Mouse (Mus musculus): ENCODE results near the gene Gemin4.

Gene Gemin4

DNA sequence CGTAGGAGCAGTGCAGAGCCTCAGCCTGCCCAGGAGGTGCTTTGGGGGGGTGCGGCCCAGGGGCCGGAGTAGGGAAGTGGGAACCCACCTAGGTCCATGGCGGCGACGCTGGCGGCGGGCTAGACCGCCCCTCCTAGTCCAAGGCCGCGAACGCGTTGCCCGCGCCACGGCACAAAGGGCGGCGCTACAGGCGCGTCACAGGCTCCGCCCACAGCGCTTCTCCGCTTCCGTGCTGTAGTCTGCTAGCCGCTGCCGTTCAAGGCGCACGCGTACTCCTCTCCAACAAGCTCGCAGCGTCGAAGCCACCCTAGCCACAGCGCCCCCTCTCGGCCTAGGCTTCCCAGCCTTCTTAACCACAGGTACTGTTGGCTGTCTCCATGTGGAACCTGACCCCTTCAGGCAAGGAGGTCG, at the start of gene Gemin4, which contains the start of gene Dbil5:
TSS of gene Gemin4 (minus strand) at position 275 of the 411 bp plus-strand sequence.
TSS of gene Dbil5 (plus strand) at position 219 of the 411 bp plus-strand sequence.
- in situ Hi-C loops (cut with MboI, MseI) = no loop called here

DNA sequence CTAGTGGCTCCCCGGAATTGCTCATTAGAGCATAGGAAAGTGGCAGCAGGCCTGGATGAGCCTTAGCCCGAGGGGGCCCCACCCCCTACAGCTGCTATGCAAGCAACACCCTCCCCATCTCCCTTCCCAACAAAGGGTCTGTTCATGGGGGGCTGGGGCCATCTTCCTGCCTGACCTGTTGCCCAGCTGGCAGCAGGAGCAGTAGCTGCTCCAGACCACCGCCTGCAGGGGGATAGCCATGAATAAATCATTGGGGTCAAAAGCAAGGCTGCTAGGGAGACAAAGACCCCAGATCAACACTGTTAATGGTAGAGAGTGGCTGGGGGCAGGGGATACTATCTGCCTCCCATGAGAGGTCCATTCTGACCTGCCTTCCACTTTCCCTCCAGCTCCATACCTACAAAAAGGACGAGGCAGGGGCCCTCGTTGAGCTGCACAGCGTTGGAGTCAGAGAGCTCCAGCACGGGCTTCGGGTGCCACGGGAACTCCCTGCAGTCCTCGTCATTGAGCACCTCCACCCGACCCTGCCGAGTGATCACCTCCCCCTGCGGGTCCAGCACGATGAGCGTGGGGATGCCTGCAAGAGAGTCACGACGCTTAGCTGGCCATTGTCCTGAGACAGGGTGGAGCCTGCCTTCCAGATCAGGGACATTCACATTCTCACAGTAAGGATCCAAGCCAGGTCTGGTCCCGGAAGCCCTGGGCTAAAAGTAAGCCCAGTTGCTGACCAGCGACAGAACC, 45.3 kb upstream of the Gemin4 start:
- in situ Hi-C loops (cut with MboI, MseI) = no loop called here

DNA sequence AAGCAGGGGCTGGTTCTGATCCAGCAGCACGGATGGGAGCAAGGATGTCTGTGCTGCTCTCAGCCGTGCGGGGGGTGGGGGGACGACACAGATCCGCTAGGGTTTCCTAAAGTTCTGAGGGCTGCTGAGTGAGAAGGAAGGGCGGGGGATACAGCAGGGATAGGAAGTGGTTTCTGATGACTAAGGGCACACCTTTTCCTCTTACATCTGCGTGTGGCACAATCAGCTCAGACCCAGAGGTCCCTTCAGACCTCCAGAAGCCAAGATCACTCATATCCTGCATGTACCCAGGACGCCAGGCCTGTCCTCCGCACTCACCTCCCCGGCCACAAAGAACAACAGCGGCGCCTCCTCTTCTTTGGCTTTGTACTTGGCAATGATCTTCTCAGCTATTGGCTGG, 43.8 kb upstream of the Gemin4 start:
- in situ Hi-C loops (cut with MboI, MseI) = no loop called here

DNA sequence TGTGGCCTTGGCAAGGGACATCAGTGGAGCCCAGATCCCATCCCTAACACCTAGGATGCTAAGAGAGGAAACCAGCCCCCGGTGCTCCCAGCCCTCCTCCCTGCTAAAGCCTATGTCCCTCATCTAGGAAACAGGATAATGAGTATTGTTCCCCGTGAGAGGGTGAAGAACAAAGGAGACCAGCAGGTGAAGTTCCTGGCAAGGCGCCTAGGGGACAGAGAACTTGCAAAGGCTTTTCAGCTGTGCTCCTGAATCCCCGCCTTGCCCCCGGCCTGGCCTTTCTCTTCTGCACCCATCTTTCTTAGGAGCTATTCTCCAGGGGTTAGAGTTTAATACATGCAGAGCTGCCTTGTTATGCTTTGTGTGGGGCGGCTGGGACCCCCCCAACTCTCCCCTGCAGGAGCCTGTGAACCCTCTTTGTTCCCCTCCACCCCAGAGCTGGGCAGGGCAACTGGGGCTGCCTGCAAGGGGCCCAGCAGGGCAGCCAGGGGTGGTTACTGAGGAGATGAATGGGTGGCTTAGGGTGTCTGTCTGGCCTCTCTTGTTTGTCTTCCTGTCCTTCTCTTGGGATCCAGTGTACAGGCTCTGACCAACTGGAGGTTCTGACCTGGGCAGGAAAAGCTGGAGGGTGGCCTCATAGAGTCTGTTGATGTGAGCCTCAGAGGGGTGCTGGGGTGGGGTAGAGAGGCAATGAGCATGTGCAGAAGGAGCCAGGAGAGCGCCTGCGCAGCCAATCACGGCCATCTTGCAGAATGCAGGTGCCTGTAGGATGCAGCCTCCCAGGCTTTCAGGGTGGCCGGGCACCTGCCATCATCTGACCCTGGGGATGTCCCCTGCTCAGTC, 43.0 kb upstream of the Gemin4 start:
- in situ Hi-C loops (cut with MboI, MseI) = no loop called here

DNA sequence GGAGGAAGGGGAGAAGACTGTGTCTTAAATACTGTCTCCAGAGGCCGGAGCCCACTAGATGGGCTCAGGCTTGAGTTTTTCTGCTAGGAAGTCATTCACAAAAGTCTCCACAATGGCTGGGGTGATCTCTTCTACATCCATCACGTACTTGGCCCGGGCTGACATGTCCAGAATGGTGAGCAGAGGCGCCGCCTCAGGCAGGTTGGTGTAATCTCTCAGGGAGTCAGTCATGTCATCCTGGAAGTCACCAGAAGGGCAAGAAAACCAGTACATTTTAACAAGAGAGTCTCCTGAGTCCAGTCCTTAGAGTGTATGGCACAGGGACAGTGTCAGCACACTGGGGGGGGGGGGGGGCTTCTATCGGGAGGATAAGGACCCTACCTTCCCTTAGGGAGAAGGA, 41.0 kb upstream of the Gemin4 start:
- in situ Hi-C loops (cut with MboI, MseI) = loop anchor here (5.0 kb wide), 1 partner anchor 149 kb away; the partner anchor contains the start of gene Timm22

DNA sequence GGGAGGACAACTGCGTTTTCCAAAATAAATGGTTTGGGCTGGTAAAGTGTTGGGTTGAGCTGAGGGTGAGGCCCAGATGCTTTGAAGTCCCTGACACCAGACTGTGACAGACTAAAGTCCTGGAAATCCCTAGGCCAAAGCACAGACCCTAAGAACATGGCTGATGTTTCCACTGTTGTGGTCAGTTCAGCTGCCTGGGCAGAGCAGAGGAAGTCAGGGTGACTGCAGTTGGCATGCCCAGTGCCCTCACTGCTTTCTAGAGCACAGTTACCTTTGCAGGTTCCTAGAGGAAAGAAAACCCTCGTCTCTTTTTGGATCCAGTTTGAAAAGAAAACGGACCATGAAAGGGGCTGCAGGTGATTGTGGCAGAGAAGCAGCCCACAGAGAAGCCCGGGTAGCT, 39.9 kb upstream of the Gemin4 start:
- in situ Hi-C loops (cut with MboI, MseI) = loop anchor here (5.0 kb wide), 1 partner anchor 150 kb away; the partner anchor contains the start of gene Timm22

- in situ Hi-C loops (cut with MboI, MseI) = loop anchor here (5.0 kb wide), 1 partner anchor 151 kb away; the partner anchor contains the start of gene Timm22
Measured at GRCm38 (mm10) chr11:76256129-76256528, 38.7 kb upstream of the Gemin4 start.

DNA sequence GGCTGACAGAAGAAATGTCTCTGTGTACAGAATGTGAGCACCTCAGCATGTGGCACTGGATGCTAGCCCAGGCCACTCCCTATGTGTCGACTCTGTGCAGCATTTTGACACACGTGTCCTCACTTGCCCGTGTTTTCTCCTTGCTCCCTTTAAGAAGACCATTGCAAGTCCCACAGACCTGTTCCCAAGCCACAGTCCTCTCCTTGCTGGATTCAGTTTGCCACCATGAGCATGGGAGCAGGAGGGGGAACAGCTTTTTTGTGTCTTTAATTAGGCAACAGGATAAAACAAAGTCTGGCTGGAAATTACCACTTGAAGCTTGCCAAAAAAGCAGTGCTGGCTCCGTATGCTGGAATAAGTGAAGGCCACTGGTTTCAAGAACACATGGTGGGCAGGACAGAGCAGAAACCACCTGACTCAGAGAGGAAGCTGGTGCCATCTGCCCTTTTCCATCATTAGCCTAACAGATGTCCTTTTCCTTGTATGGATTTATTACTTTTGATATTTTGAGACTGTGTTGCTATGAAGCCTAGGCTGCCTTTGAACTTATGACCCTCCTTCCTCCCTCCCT, 38.1 kb upstream of the Gemin4 start:
- in situ Hi-C loops (cut with MboI, MseI) = loop anchor here (5.0 kb wide), 1 partner anchor 152 kb away; the partner anchor contains the start of gene Timm22

DNA sequence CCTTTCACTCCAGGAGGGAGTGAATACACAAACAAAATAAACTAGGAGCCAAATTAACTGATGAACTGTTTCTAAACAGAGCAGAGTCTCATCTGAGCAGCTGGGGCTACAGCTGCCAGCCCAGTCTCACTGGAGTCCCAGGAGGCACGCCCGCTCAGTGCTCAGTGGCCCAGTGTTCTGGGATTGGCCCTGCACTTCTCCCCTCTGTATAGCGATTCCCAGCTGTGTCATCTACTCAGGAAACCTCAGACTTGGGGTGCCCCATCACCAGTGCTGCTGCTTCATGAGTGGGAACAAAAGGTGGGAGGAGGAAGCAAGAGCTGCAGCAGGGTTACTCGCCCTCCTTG, 36.4 kb upstream of the Gemin4 start:
- in situ Hi-C loops (cut with MboI, MseI) = no loop called here

DNA sequence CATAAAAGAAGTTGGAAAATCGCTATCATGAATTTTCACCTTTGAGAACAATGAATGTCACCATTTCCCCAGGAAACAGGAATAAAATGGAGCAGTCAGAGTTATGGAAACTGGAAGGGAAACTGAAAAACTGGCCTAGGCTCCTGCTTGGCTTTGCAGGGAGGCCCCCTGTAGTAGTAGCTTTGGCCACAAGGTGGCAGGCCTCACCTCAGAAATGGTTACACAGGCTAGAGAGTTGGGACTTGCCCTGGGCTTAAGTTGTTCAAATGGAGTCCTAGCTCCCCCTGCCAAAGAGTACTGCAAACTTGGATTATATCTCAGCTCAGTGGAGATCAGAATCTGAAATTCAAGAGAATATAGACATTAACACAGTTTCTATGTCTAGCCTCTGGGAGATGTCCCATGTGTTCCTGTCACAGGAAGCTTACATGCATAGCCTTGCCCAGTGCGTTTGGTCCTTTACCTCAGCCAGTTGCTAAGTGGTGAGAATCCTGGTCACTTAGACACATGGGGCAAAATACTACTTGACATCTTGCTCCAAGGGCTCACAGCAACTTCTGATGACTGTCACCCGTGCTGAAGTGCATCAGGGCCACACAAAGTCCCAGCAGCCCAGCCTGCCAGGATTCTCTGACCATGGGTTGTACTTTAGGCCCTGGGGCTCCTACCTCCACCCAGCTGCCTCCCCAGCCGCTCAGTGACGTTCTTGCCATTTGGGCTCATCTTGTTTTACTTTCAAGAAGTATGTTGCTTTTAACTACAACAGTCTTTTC, 35.9 kb upstream of the Gemin4 start:
- in situ Hi-C loops (cut with MboI, MseI) = no loop called here

DNA sequence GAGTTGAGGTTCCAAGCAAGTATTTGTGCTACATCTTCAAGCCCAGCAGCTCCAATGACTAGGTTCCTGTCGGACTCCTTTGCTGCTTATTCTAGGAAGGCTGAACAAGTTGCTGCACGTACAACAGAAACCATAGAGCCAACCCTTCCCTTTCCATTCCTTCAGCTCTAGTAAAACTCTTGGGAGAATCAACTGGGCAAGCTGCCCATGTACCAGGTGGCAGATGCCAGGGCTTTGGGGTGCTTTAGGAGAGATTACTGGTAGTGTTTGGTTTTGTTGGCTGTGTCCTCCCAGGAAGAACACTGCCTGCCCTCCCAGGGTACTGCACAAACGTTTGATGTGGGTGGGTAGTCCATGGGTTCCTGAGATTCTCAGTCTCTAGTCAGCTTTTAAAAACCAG, 34.6 kb upstream of the Gemin4 start:
- in situ Hi-C loops (cut with MboI, MseI) = no loop called here

- in situ Hi-C loops (cut with MboI, MseI) = no loop called here
Measured at GRCm38 (mm10) chr11:76247239-76247638, 29.8 kb upstream of the Gemin4 start.

GRCm38 (mm10) chr11:76246439-76246838, 29.0 kb upstream of the Gemin4 start:
- in situ Hi-C loops (cut with MboI, MseI) = no loop called here

DNA sequence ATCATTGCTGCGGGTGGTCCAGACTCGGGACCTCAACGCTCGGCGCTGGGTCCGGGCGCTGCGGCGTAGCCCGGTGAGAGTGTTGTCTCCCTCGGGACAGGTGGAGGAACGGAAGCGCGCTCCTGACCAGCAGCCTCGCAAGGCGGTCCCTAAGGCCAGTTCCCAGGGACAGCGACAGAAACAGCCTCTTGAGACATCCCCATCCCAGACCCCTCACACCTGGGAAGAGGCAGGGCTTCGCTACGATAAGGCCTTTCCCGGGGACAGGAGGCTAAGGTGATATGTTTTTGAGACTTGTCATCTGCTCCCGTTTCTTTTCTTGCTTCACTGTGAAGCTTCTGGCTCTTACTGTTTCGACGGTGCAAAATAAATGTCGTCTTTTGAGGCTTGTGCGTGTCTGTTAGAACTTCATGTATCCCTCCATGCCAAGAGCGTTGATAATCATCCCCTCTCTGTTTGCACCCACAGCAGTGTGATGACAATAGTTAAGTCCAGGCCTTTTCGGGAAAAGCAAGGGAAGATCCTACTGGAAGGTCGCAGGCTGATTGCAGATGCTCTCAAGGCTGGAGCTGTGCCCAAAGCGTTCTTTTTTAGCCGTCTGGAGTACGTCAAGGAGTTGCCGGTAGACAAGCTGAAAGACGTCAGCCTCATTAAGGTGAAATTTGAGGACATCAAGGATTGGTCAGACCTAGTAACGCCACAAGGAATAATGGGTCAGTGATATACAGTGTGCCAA, 26.5 kb upstream of the Gemin4 start:
- in situ Hi-C loops (cut with MboI, MseI) = no loop called here

DNA sequence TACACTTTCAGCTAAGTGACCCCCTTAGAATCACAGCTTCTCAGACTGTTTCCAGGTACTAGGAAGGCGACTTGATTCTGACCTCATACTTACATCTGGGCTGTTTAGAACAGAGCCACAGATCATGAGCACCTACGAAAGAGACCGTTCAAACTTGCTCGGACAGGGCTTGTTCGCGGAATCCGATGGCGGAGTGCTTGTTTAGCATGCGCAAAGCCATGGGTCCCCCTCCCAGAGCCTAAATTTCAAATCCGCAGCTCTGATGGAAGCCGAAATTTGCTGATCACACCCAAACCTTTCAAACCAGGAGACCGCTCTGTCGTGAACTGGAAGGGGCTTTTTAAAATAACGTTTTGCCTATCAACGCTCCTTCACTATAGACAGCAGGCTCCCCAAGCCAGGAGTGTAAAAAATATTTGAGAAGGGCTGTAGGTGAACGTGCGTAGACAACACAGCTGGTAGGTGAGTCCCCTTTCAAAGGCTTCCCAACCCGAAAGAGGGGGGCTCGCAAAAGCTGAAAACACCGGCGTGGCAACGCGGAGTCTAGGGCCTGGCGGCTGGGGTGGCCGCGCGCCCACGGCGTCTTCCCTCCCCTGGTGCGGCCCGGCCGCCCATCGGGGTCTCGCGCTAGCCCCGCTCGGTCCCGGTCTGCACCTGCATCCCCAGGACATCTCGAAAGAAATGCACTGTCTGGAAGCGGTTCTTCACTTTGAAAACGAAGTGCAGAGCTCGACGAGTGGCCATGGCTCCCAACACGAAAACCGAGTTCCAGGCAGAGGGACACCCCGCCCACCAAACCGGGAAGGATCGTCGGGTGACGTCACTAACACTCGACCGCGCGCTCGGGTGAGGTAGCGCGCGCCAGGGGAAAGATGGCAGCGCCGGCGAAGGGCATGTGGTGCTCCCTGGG, 25.7 kb upstream of the Gemin4 start, which contains the start of the genes Mrm3 and Glod4:
TSS of gene Mrm3 (plus strand) at position 815 of the 910 bp plus-strand sequence.
TSS of gene Glod4 (minus strand) at position 825 of the 910 bp plus-strand sequence.
- in situ Hi-C loops (cut with MboI, MseI) = no loop called here

DNA sequence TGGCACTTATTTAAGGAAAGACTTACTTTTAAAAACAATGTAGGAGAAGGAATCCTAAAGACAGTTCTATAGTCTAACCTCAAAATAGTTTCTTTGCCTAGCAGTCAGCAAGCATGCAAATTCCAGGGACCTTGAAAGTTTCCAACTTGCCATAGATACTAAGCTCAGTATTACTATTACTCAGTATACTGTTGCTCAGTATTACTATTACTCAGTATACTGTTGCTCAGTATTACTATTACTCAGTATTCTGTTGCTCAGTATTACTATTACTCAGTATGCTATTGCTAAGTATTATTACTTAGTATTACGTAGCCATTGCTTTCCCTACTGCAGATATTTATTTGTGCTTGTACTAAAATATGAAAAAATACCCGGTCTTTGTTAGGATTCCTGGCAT, 22.3 kb upstream of the Gemin4 start:
- in situ Hi-C loops (cut with MboI, MseI) = no loop called here

DNA sequence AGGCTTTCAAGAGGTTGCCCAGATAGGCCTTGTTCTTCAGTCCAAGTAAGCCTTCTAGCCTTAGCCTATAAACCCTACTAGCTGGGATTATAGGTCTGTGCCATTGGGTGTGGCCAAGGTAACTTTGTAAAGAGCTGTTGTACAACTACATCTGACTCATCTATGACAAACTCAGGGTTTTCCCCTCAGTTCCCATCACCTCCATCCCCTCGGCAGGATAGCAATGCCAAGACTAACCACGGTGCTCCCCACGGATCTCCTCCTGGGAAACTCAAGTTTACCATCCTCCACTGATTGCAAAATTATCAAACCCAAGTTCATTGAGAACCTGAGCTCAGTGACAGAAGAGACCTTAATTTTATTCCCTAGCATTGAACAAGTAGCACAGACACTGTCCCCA, 18.7 kb upstream of the Gemin4 start:
- in situ Hi-C loops (cut with MboI, MseI) = no loop called here

GRCm38 (mm10) chr11:76225051-76225450, 7.6 kb upstream of the Gemin4 start:
- in situ Hi-C loops (cut with MboI, MseI) = loop anchor here (10.0 kb wide), 1 partner anchor 860 kb away; no protein-coding TSS in a partner anchor

DNA sequence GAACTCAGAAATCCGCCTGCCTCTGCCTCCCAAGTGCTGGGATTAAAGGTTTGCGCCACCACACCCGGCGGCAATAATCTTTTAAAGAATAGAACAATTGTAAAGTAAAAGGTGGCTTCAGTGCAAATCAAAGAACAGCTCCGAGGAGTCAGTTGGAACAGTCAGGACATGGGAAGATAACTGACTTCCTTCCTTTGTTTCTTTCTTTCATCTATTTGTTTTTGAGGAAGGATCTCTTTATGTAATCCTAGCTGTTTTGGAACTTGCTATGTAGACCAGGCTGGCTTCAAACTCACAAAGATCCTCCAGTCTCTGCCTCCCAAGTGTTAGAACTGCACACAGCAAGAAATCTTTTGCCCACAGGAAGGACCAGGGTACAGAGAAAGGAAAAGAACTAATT, 7.2 kb upstream of the Gemin4 start:
- in situ Hi-C loops (cut with MboI, MseI) = loop anchor here (10.0 kb wide), 1 partner anchor 860 kb away; no protein-coding TSS in a partner anchor

Data from regulatory T cell (primary cell).